ENCODE assay signal across 38 mouse cellular contexts in the genomic region with DNA sequence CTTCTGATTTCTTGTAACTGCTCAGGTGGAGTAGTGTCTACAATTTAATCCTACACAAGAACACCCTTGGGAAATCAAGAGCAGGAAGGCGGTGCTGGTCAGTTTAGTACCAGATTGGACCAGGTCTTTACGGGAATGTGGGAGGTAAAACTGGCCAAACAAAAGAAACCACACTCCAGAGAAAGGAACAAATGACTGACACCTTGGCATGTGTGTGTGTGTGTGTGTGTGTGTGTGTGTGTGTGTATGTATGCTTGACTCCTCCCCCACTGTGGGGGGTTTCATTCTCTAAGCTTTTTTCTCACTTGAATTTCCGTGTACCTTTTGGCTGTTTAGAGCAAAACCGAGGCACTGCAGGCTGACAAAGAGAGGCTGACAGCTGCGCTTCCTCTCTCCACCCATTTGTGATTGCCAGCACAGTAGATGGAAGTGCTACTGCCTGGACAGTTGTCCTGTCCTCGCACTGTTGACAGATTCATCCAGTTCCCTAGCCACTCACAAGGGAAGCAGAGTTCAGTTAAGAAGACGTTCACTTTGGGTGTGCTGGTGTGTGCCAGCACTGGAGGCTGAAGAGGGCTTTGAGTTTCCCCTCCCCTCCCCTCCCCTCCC. TPM values are rescaled to one million over a fixed set of nuclear protein-coding genes. Genes with fewer than 3 reads are reported as not detected.
A peak's percentile ranks its signal among the peaks of the same experiment; 100 is the strongest.
DNase-seq lines count a peak whose midpoint lies in the region; ATAC-seq and TF ChIP-seq lines count a peak whose summit lies in the region.
"Had no signal": no experiment of that assay in that cellular context is flagged by ENCODE, and none has a peak within 500 bp of the region (broad histone marks: within the 10 kb centered on the region; RNA-seq: fewer than 3 reads in every experiment).

A gene (minus strand): TSS at position 54 of the 609 bp plus-strand sequence.

- H3K9me3 ChIP-seq in heart, postnatal 0 days (replicated peaks; ENCODE audit: control insufficient read depth, low read length): no peaks in the 10 kb centered on the region
- H3K9me3 ChIP-seq in lung, embryonic 14.5 days (ENCODE audit: low read depth, low read length): no peaks in the 10 kb centered on the region
- no peaks in the 10 kb centered on the region for H3K9me3 ChIP-seq in lung, postnatal 0 days (ENCODE audit: low read length)
- H3K9me3 ChIP-seq: embryonic facial prominence, embryonic 12.5 days; forebrain, embryonic 10.5 days; forebrain, embryonic 15.5 days; heart, embryonic 12.5 days; limb, embryonic 10.5 days; limb, embryonic 15.5 days; liver, embryonic 13.5 days had no signal

- H3K27ac ChIP-seq in heart, postnatal 0 days (ENCODE audit: low read depth): peak within 1 kb of the TSS; percentile 22; the same call in 1 of the 2 replicates
- no peak within 1 kb of the TSS for H3K27ac ChIP-seq in lung, embryonic 14.5 days (ENCODE audit: low read depth)
- H3K27ac ChIP-seq in lung, postnatal 0 days (ENCODE audit: low read length): no peak within 1 kb of the TSS
- H3K27ac ChIP-seq: embryonic facial prominence, embryonic 12.5 days; forebrain, embryonic 10.5 days; forebrain, embryonic 15.5 days; gastrocnemius, adult 2 months; kidney, postnatal 0 days; limb, embryonic 10.5 days; limb, embryonic 15.5 days; liver, embryonic 13.5 days had no signal

- no peak within 1 kb of the TSS for H3K4me2 ChIP-seq in heart, postnatal 0 days (ENCODE audit: low read depth, low read length)
- no peak within 1 kb of the TSS for H3K4me2 ChIP-seq in lung, embryonic 14.5 days
- H3K4me2 ChIP-seq in lung, postnatal 0 days (replicated peaks; ENCODE audit: low read depth, low read length): no peak within 1 kb of the TSS
- H3K4me2 ChIP-seq: embryonic facial prominence, embryonic 12.5 days; forebrain, embryonic 15.5 days; heart, embryonic 12.5 days; limb, embryonic 15.5 days; liver, embryonic 13.5 days; midbrain, embryonic 11.5 days had no signal

- H3K4me1 ChIP-seq in heart, postnatal 0 days (ENCODE audit: control insufficient read depth, insufficient read depth): no peaks in the 10 kb centered on the region
- no peaks in the 10 kb centered on the region for H3K4me1 ChIP-seq in lung, embryonic 14.5 days (ENCODE audit: insufficient read depth)
- H3K4me1 ChIP-seq in lung, postnatal 0 days (ENCODE audit: insufficient read depth, low read depth, low read length): no peaks in the 10 kb centered on the region
- H3K4me1 ChIP-seq: embryonic facial prominence, embryonic 12.5 days; forebrain, embryonic 15.5 days; limb, embryonic 10.5 days; limb, embryonic 15.5 days had no signal

- H3K36me3 ChIP-seq in heart, postnatal 0 days (replicated peaks; ENCODE audit: control insufficient read depth, insufficient read depth, low read length): no peaks in the 10 kb centered on the region
- no peaks in the 10 kb centered on the region for H3K36me3 ChIP-seq in lung, embryonic 14.5 days (ENCODE audit: insufficient read depth)
- no peaks in the 10 kb centered on the region for H3K36me3 ChIP-seq in lung, postnatal 0 days (ENCODE audit: insufficient read depth, low read length)
- H3K36me3 ChIP-seq: embryonic facial prominence, embryonic 12.5 days; forebrain, embryonic 10.5 days; forebrain, embryonic 15.5 days; heart, embryonic 12.5 days; limb, embryonic 10.5 days; limb, embryonic 15.5 days; liver, embryonic 13.5 days had no signal

- WGBS in heart, postnatal 0 days: 30% methylated on average over 7 of the region's 7 CpGs
- WGBS in lung, embryonic 14.5 days: 38% methylated on average over 7 of the region's 7 CpGs
- 39% methylated on average over 7 of the region's 7 CpGs for WGBS in lung, postnatal 0 days

- ATAC-seq in heart, postnatal 0 days (ENCODE audit: insufficient read depth, low read depth): no peak
- no peak for ATAC-seq in lung, embryonic 14.5 days (ENCODE audit: insufficient read depth)
- peak; percentile 54 for ATAC-seq in lung, postnatal 0 days
- ATAC-seq in granulocyte monocyte progenitor cell, adult 5-6 weeks (replicated peaks; ENCODE audit: poor library complexity, severe bottlenecking): no peak
- ATAC-seq: activated CD4-positive, CD25-positive, alpha-beta regulatory T cell, adult 4 months; CD4-positive, CD25-positive, alpha-beta regulatory T cell, adult 4 months; forebrain, embryonic 15.5 days; hindbrain, embryonic 16.5 days had no signal

- peak; percentile 27 for DNase-seq in heart, postnatal 0 days (ENCODE audit: low spot score)
- DNase-seq in heart, adult 9 months (ENCODE audit: low spot score in 2 of 2): no peak
- peak; percentile 28 for DNase-seq in lung, embryonic 14.5 days
- no peak for DNase-seq in lung, postnatal 14 days
- peak; percentile 56 for DNase-seq in lung, postnatal 0 days (ENCODE audit: low spot score)
- no peak for DNase-seq in thymus, postnatal 0 days (ENCODE audit: low spot score)
- DNase-seq: adrenal gland, adult 2 months; cerebellum, adult 9-10 months; cerebellum, postnatal 36 days; embryo, embryonic 11 days; gastrocnemius, adult 2 months; gastrocnemius, postnatal 36 days; kidney, adult 18-20 months; kidney, postnatal 4 days; liver, embryonic 13.5 days; retina, postnatal 1 day; right cerebral cortex, postnatal 14 days; thymus, postnatal 14 days had no signal

- TF ChIP-seq CTCF in heart, postnatal 0 days (IDR thresholded peaks at IDR 0.05; ENCODE audit: low read depth): no peak
- no peak for TF ChIP-seq CTCF in lung, embryonic 14.5 days (IDR thresholded peaks at IDR 0.05; ENCODE audit: low read depth)
- no peak for TF ChIP-seq CTCF in lung, postnatal 0 days (IDR thresholded peaks at IDR 0.05)

- no peak within 1 kb of the TSS for H3K9ac ChIP-seq in heart, postnatal 0 days (replicated peaks; ENCODE audit: low read depth, low read length)
- H3K9ac ChIP-seq in lung, embryonic 14.5 days: no peak within 1 kb of the TSS
- H3K9ac ChIP-seq in lung, postnatal 0 days (replicated peaks; ENCODE audit: low read depth): no peak within 1 kb of the TSS
- H3K9ac ChIP-seq: embryonic facial prominence, embryonic 12.5 days; forebrain, embryonic 15.5 days; heart, embryonic 12.5 days; limb, embryonic 15.5 days; liver, embryonic 13.5 days had no signal

- H3K4me3 ChIP-seq in heart, postnatal 0 days (ENCODE audit: low read depth, low read length): no peak within 1 kb of the TSS
- H3K4me3 ChIP-seq in lung, embryonic 14.5 days (ENCODE audit: low read depth, low read length): no peak within 1 kb of the TSS
- no peak within 1 kb of the TSS for H3K4me3 ChIP-seq in lung, postnatal 0 days (ENCODE audit: low read depth, low read length)
- H3K4me3 ChIP-seq: embryonic facial prominence, embryonic 12.5 days; forebrain, embryonic 10.5 days; forebrain, embryonic 15.5 days; gastrocnemius, adult 2 months; heart, embryonic 12.5 days; limb, embryonic 10.5 days; limb, embryonic 15.5 days; liver, embryonic 13.5 days had no signal

- no peaks in the 10 kb centered on the region for H3K27me3 ChIP-seq in heart, postnatal 0 days (ENCODE audit: control insufficient read depth, insufficient read depth, low read length)
- no peaks in the 10 kb centered on the region for H3K27me3 ChIP-seq in lung, embryonic 14.5 days (ENCODE audit: insufficient read depth, low read length)
- no peaks in the 10 kb centered on the region for H3K27me3 ChIP-seq in lung, postnatal 0 days (replicated peaks; ENCODE audit: insufficient read depth, low read length)
- H3K27me3 ChIP-seq: embryonic facial prominence, embryonic 12.5 days; forebrain, embryonic 15.5 days; heart, embryonic 12.5 days; limb, embryonic 15.5 days; liver, embryonic 13.5 days had no signal

- no peak for TF ChIP-seq EP300 in heart, postnatal 0 days (IDR thresholded peaks at IDR 0.05; ENCODE audit: low read depth)
- 0 out of 2 replicates have a peak, but pooled peaks have one; percentile 15 for TF ChIP-seq EP300 in lung, postnatal 0 days (IDR thresholded peaks at IDR 0.05)

RNA-seq across cellular contexts. Expression of the gene that starts here (rescaled TPM):
- not detected in 2 replicates for total RNA-seq in heart, postnatal 0 days (2014; rRNA removed; ENCODE audit: low replicate concordance)
- 0.42 and 1.1 TPM in 2 replicates for polyA plus RNA-seq in heart, postnatal 0 days (2015; fragmentation: Nextera tagmentation; extraction: Ambion mirVana)
- not detected in 2 replicates for polyA plus RNA-seq in lung, embryonic 14.5 days (2014; fragmentation: Nextera tagmentation; extraction: Ambion mirVana)
- polyA plus RNA-seq in lung, postnatal 0 days (2015; fragmentation: Nextera tagmentation; extraction: Ambion mirVana): 31.9 and 38.1 TPM in 2 replicates
- total RNA-seq in granulocyte monocyte progenitor cell, adult 5-6 weeks (2014; fragmentation: Nextera tagmentation): not detected in 2 replicates
- not detected in 2 replicates for total RNA-seq in granulocyte monocyte progenitor cell, adult 5-6 weeks (2017)
- polyA plus RNA-seq in thymus, postnatal 0 days (2015; fragmentation: Nextera tagmentation; extraction: Ambion mirVana): 1.0 and 2.0 TPM in 2 replicates
- total RNA-seq: adrenal gland, adult 2 months; gastrocnemius, adult 2 months; gastrocnemius, postnatal 36 days; heart, postnatal 14 days; left cerebral cortex, postnatal 10 days; megakaryocyte, adult 5-6 weeks; midbrain, postnatal 0 days had no signal
- polyA plus RNA-seq: activated CD4-positive, CD25-positive, alpha-beta regulatory T cell, adult 4 months; adrenal gland, adult 2 months; CD4-positive, CD25-positive, alpha-beta regulatory T cell, adult 4 months; frontal cortex, adult 2 months; heart, embryonic 12.5 days; hindbrain, embryonic 11.5 days; intestine, embryonic 14.5 days; liver, embryonic 13.5 days; small intestine, adult 2 months had no signal

Comparison
In these comparisons a context has a peak if more than half of its experiments do, and no peak if none do; other contexts are left out.
1. RNA of the gene that starts here (polyA plus RNA-seq): 31.9 to 38.1 TPM in lung, postnatal 0 days; 1.0 to 2.0 TPM in thymus, postnatal 0 days, 0.42 to 1.1 TPM in heart, postnatal 0 days and not detected in lung, embryonic 14.5 days; every median in the first group is over 10 times any median in the second.
2. DNase-seq: peak in heart, postnatal 0 days (single experiment) and lung, postnatal 0 days (single experiment); none in heart, adult 9 months (0 of 2), lung, postnatal 14 days (single experiment) and thymus, postnatal 0 days (single experiment).
3. Peak in DNase-seq in lung, embryonic 14.5 days; RNA of the gene not detected or under 1 TPM.